Mouse (Mus musculus): ENCODE data around the gene Myo1h.

Myo1h gene

GRCm38 (mm10) chr5:114407269-114407668 is 118.3 kb downstream of the Myo1h start:
- DNase-seq: no peak

- no peak for DNase-seq
These were observed 118.8 kb downstream of the Myo1h start for GRCm38 (mm10) chr5:114407810-114408209.

GRCm38 (mm10) chr5:114408846-114409245 is 119.9 kb downstream of the Myo1h start:
- DNase-seq: no peak

GRCm38 (mm10) chr5:114410429-114410828 is 121.5 kb downstream of the Myo1h start:
- no peak for DNase-seq

DNA sequence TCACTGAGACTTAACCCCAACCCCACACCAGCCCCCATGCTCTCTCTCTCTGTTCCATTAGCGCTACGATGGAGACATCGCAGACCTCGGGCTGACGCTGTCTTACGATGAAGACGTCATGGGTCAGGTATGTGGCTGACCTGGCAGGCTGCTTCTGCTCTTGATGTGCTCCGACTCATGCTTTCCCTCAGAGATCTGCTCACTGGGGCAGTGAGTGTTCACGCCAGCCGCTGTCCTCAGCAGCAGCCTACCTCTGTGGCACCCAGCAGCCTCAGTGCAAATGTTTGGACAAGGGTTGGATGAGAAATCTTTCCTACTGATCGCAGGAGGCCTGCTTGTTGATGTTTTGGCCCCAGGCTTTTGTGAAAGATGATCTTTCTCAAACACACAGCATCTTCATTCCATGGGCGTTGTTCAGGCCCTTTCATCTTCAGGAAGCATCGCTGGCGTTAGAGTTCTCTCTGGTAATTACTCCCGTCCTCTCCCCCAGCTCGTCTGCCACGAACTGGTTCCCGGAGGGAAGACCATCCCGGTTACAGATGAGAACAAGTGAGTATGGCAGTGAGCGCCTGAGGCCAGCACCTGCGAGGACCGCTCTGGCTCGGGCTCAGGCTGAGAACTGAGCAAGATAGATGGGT is 123.5 kb downstream of the Myo1h start:
- no peak for DNase-seq

DNA sequence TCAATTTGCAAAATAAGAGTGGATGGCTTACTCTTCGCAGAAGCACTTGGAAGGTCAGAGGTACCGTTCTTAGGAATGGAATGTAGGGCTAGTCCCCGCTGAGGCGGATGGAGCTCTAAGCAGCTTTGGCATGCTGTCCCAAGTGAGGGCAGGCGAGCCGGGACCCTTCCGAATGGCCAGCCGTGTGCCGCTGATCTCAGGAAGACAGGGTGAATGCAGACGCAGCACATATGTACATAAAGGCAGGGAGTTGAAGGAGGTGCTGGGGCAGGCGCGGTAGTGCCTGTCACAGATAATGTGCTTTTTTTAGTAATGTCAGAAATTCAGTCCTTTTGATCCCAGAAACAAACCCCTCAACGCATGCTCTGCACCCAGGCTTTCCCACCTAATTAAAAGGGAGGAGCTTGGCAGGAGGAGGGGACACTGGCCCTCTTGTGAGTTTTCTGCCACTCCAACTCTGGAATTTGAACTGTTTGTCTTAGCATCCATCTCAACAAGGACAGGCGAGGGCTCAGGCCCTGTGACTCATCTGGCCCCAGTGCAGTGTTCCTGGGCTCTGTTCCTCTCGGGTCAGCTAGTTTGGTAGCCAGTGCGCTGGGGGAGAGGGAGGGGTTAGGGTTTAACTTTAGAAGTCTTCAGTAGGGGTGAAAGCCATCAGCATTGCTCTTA is 124.2 kb downstream of the Myo1h start:
- no peak for DNase-seq
